Mouse (Mus musculus) layer of hippocampus, adult 9-11 months (tissue): ENCODE measurements at regions not wholly inside any gene's neighbourhood (a gene's known extent, or its start where the extent isn't known, plus 50 kb on each side); places are given as distances from the start of the nearest gene placed in this dataset.
A peak's percentile ranks its signal among the peaks of the same experiment; 100 is the strongest.

Experiments
- DNase-seq: peaks from one replicate; pipeline ENCODE4 v3.0.0; 2022

GRCm38 (mm10) chr12:28380203-28380602 is 172.0 kb downstream of the Dcdc2c start:
- DNase-seq, result no peak

- no peak for DNase-seq
These were observed 174.2 kb downstream of the Dcdc2c start for GRCm38 (mm10) chr12:28377968-28378367.

GRCm38 (mm10) chr12:28377373-28377772 is 174.8 kb downstream of the Dcdc2c start:
- no peak for DNase-seq

GRCm38 (mm10) chr12:28376770-28377169 is 175.4 kb downstream of the Dcdc2c start:
- DNase-seq, result no peak

GRCm38 (mm10) chr12:28365304-28365703 is 186.9 kb downstream of the Dcdc2c start:
- no peak for DNase-seq

- DNase-seq, result no peak
These were observed 193.4 kb downstream of the Dcdc2c start for GRCm38 (mm10) chr12:28358737-28359333.

GRCm38 (mm10) chr12:28357764-28358163 is 194.4 kb downstream of the Dcdc2c start:
- no peak for DNase-seq

- no peak for DNase-seq
These were observed 199.1 kb downstream of the Dcdc2c start for GRCm38 (mm10) chr12:28353140-28353539.

GRCm38 (mm10) chr12:28352571-28352970 is 199.6 kb downstream of the Dcdc2c start:
- no peak for DNase-seq

GRCm38 (mm10) chr12:28342735-28343134 is 209.5 kb downstream of the Dcdc2c start:
- DNase-seq, result no peak

GRCm38 (mm10) chr12:28332591-28332990 is 219.6 kb downstream of the Dcdc2c start:
- DNase-seq, result no peak

GRCm38 (mm10) chr12:28331843-28332242 is 220.4 kb downstream of the Dcdc2c start:
- peak; percentile 12 for DNase-seq

- no peak for DNase-seq
These were observed 228.5 kb downstream of the Dcdc2c start for GRCm38 (mm10) chr12:28323659-28324058.

GRCm38 (mm10) chr12:28309226-28309625 is 243.0 kb downstream of the Dcdc2c start:
- peak; percentile 28 for DNase-seq

- no peak for DNase-seq
These were observed 250.1 kb downstream of the Dcdc2c start for GRCm38 (mm10) chr12:28302038-28302581.

GRCm38 (mm10) chr12:28288376-28288896 is 263.8 kb downstream of the Dcdc2c start:
- DNase-seq, result no peak

GRCm38 (mm10) chr12:28255524-28255923 is 296.7 kb downstream of the Dcdc2c start:
- DNase-seq, result no peak

GRCm38 (mm10) chr12:28250526-28250925 is 301.7 kb downstream of the Dcdc2c start:
- DNase-seq, result no peak

- DNase-seq, result peak; percentile 61
These were observed 303.4 kb downstream of the Dcdc2c start for GRCm38 (mm10) chr12:28248749-28249148.

- DNase-seq, result no peak
These were observed 303.9 kb downstream of the Dcdc2c start for GRCm38 (mm10) chr12:28248287-28248686.

GRCm38 (mm10) chr12:28238016-28238415 is 314.2 kb downstream of the Dcdc2c start:
- DNase-seq, result peak; percentile 56

- DNase-seq, result no peak
These were observed 315.2 kb downstream of the Dcdc2c start for GRCm38 (mm10) chr12:28237041-28237440.

- no peak for DNase-seq
These were observed 349.4 kb downstream of the Dcdc2c start for GRCm38 (mm10) chr12:28202847-28203246.

- no peak for DNase-seq
These were observed 365.5 kb downstream of the Dcdc2c start for GRCm38 (mm10) chr12:28186695-28187094.

- DNase-seq, result no peak
These were observed 370.9 kb downstream of the Dcdc2c start for GRCm38 (mm10) chr12:28181265-28181664.
